Mouse (Mus musculus) neutrophil, adult 83 days (primary cell): ENCODE results near the gene Dapp1. TPM values are rescaled to one million over a fixed set of nuclear protein-coding genes. Genes with fewer than 3 reads are reported as not detected.

Experiments
- total RNA-seq, 2 experiments: library from RNA; stranded (reverse); gene quantifications; one replicate each; pipeline ENCODE4 v1.2.4; 2023

The Dapp1 gene
- total RNA-seq = 10 to 100 TPM; 47.2 to 47.8 TPM

DNA sequence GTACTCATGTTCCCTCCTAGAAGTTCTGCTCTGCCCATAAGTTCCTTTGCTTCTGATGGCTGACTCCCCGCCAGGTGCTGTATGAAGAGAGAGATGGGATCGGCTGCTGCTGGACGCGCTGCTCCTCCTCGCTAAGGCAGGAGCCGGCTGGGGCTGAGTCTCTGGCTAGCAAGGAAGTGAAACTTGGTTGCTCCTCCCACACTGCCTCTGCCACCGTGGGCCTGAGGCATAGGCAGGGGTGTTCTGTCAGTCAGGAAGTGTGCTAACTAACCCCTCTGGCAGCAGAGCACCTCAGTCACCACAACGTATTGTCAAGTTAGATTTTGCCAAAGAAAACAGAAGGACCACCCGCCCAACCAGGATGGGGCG lies at the start of gene Dapp1:
TSS of gene Dapp1 (minus strand) at position 164 of the 369 bp plus-strand sequence.

DNA sequence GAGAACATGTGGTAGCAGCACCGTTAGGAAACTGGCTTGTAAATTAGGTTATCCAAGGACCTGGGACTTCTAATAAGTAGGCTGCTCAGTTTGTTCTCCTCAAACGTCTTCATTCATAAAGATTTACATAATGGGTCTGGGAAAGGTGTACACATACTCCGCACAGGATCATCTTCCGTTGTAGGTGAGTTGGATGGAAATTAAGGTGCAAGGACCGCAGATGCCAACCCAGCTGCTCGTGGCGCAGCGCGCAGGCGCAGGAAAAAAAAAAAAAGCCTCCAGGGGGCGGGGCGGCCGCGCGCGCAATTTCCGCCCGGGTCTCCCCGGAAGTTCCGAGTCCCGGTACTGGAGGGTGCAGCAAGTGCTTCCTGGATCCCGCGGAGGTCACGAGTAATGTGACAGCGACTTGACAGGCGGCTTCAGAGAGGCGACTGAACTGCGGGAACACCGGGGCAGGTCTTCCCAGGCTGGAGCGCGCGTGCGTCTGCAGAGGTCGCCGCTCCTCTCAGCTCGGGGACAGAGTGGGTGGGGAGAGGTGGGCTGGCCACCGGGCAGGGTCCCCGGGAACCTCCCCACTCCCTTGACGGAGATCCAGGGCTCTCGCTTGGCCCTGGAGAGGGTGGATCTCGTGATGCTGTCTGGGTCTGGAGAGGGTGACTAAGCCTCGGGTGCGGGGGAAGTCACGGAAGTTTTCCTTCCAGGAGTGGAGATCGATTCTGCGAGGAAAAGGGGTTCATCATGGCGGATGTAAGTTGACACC lies 63.0 kb downstream of the Dapp1 start, which contains the start of gene Lamtor3:
TSS of gene Lamtor3 (plus strand) at position 335 of the 760 bp plus-strand sequence.

Other genes starting within 250 kb of the Dapp1 start
- gene H2afz, start 117.1 kb downstream of the Dapp1 start, total RNA-seq = 100 to 1,000 TPM; 569 to 622 TPM
- 10 to 100 TPM; 21.3 to 26.0 TPM for gene Dnajb14, start 113.9 kb downstream of the Dapp1 start, total RNA-seq
- 10 to 100 TPM; 56.8 to 62.0 TPM for gene Lamtor3, start 63.0 kb downstream of the Dapp1 start, total RNA-seq
- not detected for gene 1110002E22Rik, start 83.5 kb upstream of the Dapp1 start, total RNA-seq
- gene Gm5105, start 85.8 kb upstream of the Dapp1 start, total RNA-seq = not detected
- 1 to 10 TPM; 1.9 to 2.9 TPM for gene Trmt10a, start 161.9 kb upstream of the Dapp1 start, total RNA-seq
- 1 to 10 TPM; 1.4 to 2.0 TPM for gene Mttp, start 163.4 kb upstream of the Dapp1 start, total RNA-seq
- not detected for gene 4930579F01Rik, start 212.3 kb upstream of the Dapp1 start, total RNA-seq
- not detected for gene Adh7, start 236.2 kb upstream of the Dapp1 start, total RNA-seq